Mouse (Mus musculus): ENCODE measurements at regions not wholly inside any gene's neighbourhood (a gene's known extent, or its start where the extent isn't known, plus 50 kb on each side); places are given as distances from the start of the nearest gene placed in this dataset.

DNA sequence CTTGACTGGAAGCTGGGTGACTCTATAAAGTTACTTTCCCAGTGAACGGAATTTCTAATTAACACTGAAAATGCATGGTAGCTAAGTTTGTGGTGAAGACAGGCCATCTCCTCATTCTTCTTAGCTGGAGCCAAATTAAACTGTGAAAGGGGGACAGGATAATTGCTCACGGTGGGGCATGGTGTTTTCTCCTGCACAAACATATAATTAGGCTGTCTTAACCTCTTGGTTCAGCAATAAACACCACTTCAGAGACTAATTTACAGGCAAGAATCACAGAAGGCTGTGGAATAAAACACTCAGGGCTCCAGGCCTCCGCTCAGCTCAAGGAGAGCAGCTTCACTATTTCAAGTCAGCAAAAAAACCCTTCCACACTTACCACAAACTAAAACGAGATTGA lies 261.9 kb upstream of the Nt5e start:
- TF ChIP-seq CTCF (IDR thresholded peaks at IDR 0.05; ENCODE audit: control insufficient read depth, insufficient read depth, insufficient read length) (no peak), MAX (IDR thresholded peaks at IDR 0.05) (no peak), MYOD1 (IDR thresholded peaks at IDR 0.05; ENCODE audit: control insufficient read depth, insufficient read length, low read depth) (no peak), USF1 (IDR thresholded peaks at IDR 0.05; ENCODE audit: low read depth) (no peak), MYOG (IDR thresholded peaks at IDR 0.05; ENCODE audit: control insufficient read depth, extremely low read depth, insufficient read length) (no peak), CEBPB (IDR thresholded peaks at IDR 0.05; ENCODE audit: low read depth) (no peak)

Measured in C2C12 (cell line).